Mouse (Mus musculus) splenic B cell, adult 2 months (primary cell): ENCODE results near the gene Trub2.

Experiments used
- DNase-seq: peaks from one replicate; pipeline ENCODE4 v3.0.0-alpha.2; 2011; ENCODE audit warnings: low read depth, low spot score
- H3K27me3 ChIP-seq: 2 replicates; pipeline ENCODE4 v1.6.1; 2012; ENCODE audit warnings: mild to moderate bottlenecking, low read length, moderate library complexity, mixed read lengths; ENCODE audit not compliant: control insufficient read depth, poor library complexity, insufficient read depth, severe bottlenecking
- H3K36me3 ChIP-seq: 2 replicates; pipeline ENCODE4 v1.6.1; 2012; ENCODE audit warnings: mild to moderate bottlenecking, low read length, moderate library complexity, mixed read lengths; ENCODE audit not compliant: control insufficient read depth, poor library complexity, insufficient read depth, severe bottlenecking

The Trub2 gene

GRCm38 (mm10) chr2:29787937-29788681 lies at the start of gene Trub2:
TSS of gene Trub2 (minus strand) at chr2:29788502.
- no peaks in the 10 kb centered on the region for H3K27me3 ChIP-seq
- peaks cover 14% of the 10 kb centered on the region for H3K36me3 ChIP-seq
- peak; percentile 84 for DNase-seq

GRCm38 (mm10) chr2:29835391-29835899 lies 47.1 kb upstream of the Trub2 start:
- Histone ChIP-seq H3K27me3 (no peaks in the 10 kb centered on the region), H3K36me3 (0 out of 2 replicates have a peak, but pooled peaks cover 3% of the 10 kb centered on the region)
- no peak for DNase-seq

GRCm38 (mm10) chr2:29833796-29834195 lies 45.5 kb upstream of the Trub2 start:
- Histone ChIP-seq H3K36me3 (no peaks in the 10 kb centered on the region), H3K27me3 (no peaks in the 10 kb centered on the region)
- no peak for DNase-seq

- Histone ChIP-seq H3K36me3 (no peaks in the 10 kb centered on the region), H3K27me3 (no peaks in the 10 kb centered on the region)
- DNase-seq, result no peak
Observed at GRCm38 (mm10) chr2:29831106-29831505, 42.8 kb upstream of the Trub2 start.

- DNase-seq, result no peak
- Histone ChIP-seq H3K36me3 (no peaks in the 10 kb centered on the region), H3K27me3 (no peaks in the 10 kb centered on the region)
Observed at GRCm38 (mm10) chr2:29827709-29828024, 39.4 kb upstream of the Trub2 start.

GRCm38 (mm10) chr2:29826926-29827708 lies 38.8 kb upstream of the Trub2 start:
- no peaks in the 10 kb centered on the region for H3K27me3 ChIP-seq
- no peaks in the 10 kb centered on the region for H3K36me3 ChIP-seq
- DNase-seq, result peak; percentile 98

GRCm38 (mm10) chr2:29826318-29826925 lies 38.1 kb upstream of the Trub2 start:
- Histone ChIP-seq H3K27me3 (no peaks in the 10 kb centered on the region), H3K36me3 (no peaks in the 10 kb centered on the region)
- no peak for DNase-seq

GRCm38 (mm10) chr2:29820025-29820817 lies 31.9 kb upstream of the Trub2 start, which contains the start of gene Urm1:
TSS of gene Urm1 (plus strand) at chr2:29820075.
- no peaks in the 10 kb centered on the region for H3K27me3 ChIP-seq
- peak; percentile 48 for DNase-seq
- no peaks in the 10 kb centered on the region for H3K36me3 ChIP-seq

GRCm38 (mm10) chr2:29819363-29819762 lies 31.1 kb upstream of the Trub2 start:
- Histone ChIP-seq H3K36me3 (no peaks in the 10 kb centered on the region), H3K27me3 (no peaks in the 10 kb centered on the region)
- no peak for DNase-seq

GRCm38 (mm10) chr2:29817426-29818232 lies 29.3 kb upstream of the Trub2 start:
- DNase-seq, result peak; percentile 86
- no peaks in the 10 kb centered on the region for H3K27me3 ChIP-seq
- no peaks in the 10 kb centered on the region; the same call in 1 of the 2 replicates for H3K36me3 ChIP-seq

- H3K27me3 ChIP-seq, result no peaks in the 10 kb centered on the region
- no peaks in the 10 kb centered on the region; the same call in none of the 2 replicates for H3K36me3 ChIP-seq
- no peak for DNase-seq
Observed at GRCm38 (mm10) chr2:29815678-29816371, 27.5 kb upstream of the Trub2 start.

- DNase-seq, result peak; percentile 38
- Histone ChIP-seq H3K36me3 (no peaks in the 10 kb centered on the region), H3K27me3 (no peaks in the 10 kb centered on the region)
Observed at GRCm38 (mm10) chr2:29803400-29803831, 15.1 kb upstream of the Trub2 start.

GRCm38 (mm10) chr2:29802827-29803201 lies 14.5 kb upstream of the Trub2 start:
- no peaks in the 10 kb centered on the region for H3K36me3 ChIP-seq
- no peak for DNase-seq
- no peaks in the 10 kb centered on the region for H3K27me3 ChIP-seq
